Mouse (Mus musculus): ENCODE results near the gene Arhgap35. TPM values are rescaled to one million over a fixed set of nuclear protein-coding genes. Genes with fewer than 3 reads are reported as not detected.

Gene Arhgap35
- polyA plus RNA-seq, 1 experiment from 2014 or later, result 40.8 TPM

DNA sequence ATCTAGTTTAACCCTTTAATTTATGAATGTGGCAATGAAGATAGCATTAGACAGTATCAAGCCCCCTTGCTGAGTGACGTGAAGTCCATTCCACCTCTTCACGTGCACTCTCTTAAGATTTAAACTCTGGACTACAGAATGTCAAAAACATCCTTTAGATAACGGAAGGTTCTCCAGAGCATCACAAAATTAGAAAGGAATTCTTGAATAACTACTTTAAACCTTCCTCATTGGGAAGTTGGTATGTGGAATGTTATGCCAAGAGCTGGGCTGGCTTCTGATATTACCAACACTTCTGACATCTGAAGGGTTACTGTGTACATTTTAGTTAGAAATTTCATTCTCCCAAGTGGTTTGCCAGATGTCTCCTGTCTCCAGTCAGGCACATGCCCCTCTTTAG, 60.6 kb downstream of the Arhgap35 start:
- Histone ChIP-seq H3K9me3 (no peaks in the 10 kb centered on the region), H3K9ac (no peak overlapping the region), H3K27ac (no peak overlapping the region), H3K4me2 (no peak overlapping the region), H3K4me3 (replicated peaks) (no peak overlapping the region), H3K36me3 (replicated peaks) (0 out of 2 replicates have a peak, but pooled peaks cover 2% of the 10 kb centered on the region), H3K27me3 (no peaks in the 10 kb centered on the region), H3K4me1 (peaks cover 20% of the 10 kb centered on the region)
- WGBS, result 88% methylated on average over 3 of the region's 3 CpGs
- ATAC-seq (ENCODE audit: low FRiP score), result no peak

DNA sequence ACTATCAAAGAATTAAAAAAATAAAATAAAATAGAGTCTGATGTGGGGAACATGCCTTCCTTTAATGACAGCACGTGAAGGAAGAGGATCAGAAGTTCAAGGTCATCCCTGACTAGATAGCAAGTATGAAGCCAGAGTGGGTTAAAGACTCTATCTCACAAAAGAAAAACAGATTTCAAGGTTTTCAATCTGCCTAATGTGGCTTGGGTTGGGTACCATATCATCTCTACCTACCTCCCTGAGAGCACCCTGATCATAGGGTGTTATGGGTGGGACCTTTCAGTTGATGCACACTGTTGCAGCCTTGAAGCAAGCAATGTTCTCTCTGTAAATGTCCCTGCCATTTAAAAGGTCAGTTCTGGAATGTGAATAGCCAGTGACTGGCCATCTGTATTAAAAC, 63.2 kb downstream of the Arhgap35 start:
- H3K4me3 ChIP-seq (replicated peaks), result no peak overlapping the region
- H3K27ac ChIP-seq, result no peak overlapping the region
- no peaks in the 10 kb centered on the region for H3K9me3 ChIP-seq
- no peak overlapping the region for H3K9ac ChIP-seq
- peaks cover 13% of the 10 kb centered on the region for H3K36me3 ChIP-seq (replicated peaks)
- H3K4me2 ChIP-seq, result no peak overlapping the region
- 97% methylated on average over 1 of the region's 1 CpGs for WGBS
- H3K4me1 ChIP-seq, result no peaks in the 10 kb centered on the region
- no peaks in the 10 kb centered on the region for H3K27me3 ChIP-seq
- ATAC-seq (ENCODE audit: low FRiP score), result no peak

DNA sequence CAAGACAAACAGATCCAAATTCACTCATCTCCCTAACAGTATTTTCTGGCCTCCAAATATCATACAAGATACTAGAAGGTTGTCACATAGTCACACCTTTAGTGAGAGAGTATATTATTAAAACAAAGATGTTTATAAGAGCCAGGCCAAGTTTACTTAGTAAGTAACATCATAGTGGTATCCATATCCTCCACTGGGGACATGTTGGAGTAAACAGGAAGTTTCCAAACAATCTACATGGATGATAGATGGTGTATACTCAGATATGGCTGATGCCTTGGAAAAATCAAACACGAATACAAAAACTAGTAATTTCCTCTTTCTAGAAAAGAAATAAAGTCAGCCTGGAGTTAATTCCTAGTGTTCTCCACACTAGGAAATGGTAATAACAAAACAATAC, 65.5 kb downstream of the Arhgap35 start:
- Histone ChIP-seq H3K4me2 (no peak overlapping the region), H3K36me3 (replicated peaks) (peaks cover 32% of the 10 kb centered on the region), H3K27ac (no peak overlapping the region), H3K9ac (no peak overlapping the region), H3K4me3 (replicated peaks) (no peak overlapping the region), H3K9me3 (no peaks in the 10 kb centered on the region), H3K4me1 (no peaks in the 10 kb centered on the region), H3K27me3 (no peaks in the 10 kb centered on the region)
- no peak for ATAC-seq (ENCODE audit: low FRiP score)
- WGBS, result 89% methylated on average over 1 of the region's 1 CpGs

DNA sequence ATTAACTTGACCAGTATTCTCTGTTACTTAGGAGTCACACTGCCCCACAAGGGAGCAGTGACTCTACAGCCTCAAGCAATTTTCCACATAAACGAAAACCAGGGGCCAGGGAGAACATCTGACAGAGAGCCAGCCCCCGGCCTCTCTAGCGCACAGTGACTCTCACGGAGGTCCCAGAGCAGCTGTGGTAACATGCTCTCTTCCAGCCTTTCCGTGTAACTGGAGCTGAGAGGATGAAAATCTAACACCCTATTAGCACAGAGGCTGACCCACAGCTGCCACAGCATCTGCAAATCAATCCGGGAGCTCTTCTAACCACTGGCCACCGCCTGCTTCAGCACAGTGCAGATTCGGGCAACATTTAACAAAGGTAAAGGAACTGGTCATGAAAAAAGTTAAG, 70.0 kb downstream of the Arhgap35 start:
- no peak for ATAC-seq (ENCODE audit: low FRiP score)
- Histone ChIP-seq H3K27ac (no peak overlapping the region), H3K4me2 (no peak overlapping the region), H3K36me3 (replicated peaks) (peaks cover 52% of the 10 kb centered on the region), H3K4me1 (no peaks in the 10 kb centered on the region), H3K27me3 (no peaks in the 10 kb centered on the region), H3K4me3 (replicated peaks) (no peak overlapping the region), H3K9me3 (no peaks in the 10 kb centered on the region), H3K9ac (no peak overlapping the region)
- 78% methylated on average over 8 of the region's 8 CpGs for WGBS

DNA sequence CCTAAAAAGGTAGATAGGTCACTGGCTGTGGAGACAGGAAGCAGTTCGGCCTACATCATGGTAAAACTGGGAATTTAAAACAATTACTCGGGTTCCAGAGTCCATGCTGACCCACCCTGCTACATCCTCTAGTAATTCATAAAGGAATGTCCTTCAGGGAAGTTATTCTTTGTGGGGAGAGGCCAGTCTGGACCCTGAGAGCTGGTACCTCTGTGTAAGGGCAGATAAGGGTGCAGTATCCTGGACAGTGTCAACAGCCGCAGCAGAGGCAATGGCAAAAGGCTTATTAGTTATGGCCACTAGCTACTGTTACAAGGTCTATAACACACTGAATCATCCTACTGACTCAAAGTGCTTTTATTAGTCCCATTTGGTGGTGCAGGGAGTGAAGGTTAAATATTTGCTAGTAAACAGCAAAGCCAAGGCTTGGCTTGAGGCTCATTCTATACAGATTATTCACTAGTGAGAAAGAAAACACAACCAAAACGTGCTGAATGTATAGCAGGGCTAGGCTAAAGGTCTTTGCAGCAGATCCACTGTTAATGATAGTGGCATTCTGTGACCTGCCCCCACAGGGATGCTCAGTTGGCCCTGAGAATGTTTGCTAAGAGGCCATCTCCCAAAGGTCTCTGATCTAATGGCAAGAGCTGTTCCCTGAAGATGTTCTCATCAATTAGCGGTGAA, 77.4 kb downstream of the Arhgap35 start:
- Histone ChIP-seq H3K9me3 (no peaks in the 10 kb centered on the region), H3K36me3 (replicated peaks) (peaks cover 66% of the 10 kb centered on the region), H3K9ac (no peak overlapping the region), H3K27ac (no peak overlapping the region), H3K27me3 (no peaks in the 10 kb centered on the region), H3K4me3 (replicated peaks) (no peak overlapping the region), H3K4me2 (no peak overlapping the region), H3K4me1 (no peaks in the 10 kb centered on the region)
- no peak for ATAC-seq (ENCODE audit: low FRiP score)
- 92% methylated on average over 5 of the region's 5 CpGs for WGBS

DNA sequence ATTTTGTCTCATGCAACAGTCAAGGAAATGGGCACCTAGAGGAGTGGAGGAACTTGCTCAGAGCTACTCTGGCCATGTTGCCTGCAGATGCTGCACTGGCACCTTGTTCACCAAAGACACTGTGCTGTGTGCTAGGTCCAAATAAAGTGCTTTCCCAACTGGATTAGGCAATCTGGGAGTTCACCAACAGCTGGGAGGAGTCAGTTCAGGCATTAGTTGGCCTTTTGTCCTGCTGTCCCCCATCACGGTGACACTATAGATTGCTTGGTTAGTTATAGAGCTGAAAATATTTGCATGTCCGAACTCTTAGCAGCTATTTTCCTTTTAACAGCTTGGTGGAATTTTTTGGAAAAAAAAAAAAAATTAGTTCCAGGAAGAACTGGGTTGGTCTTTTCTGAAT, 88.8 kb downstream of the Arhgap35 start:
- H3K27me3 ChIP-seq, result no peaks in the 10 kb centered on the region
- no peaks in the 10 kb centered on the region for H3K4me1 ChIP-seq
- no peak overlapping the region for H3K27ac ChIP-seq
- H3K9ac ChIP-seq, result no peak overlapping the region
- ATAC-seq (ENCODE audit: low FRiP score), result no peak
- no peak overlapping the region for H3K4me3 ChIP-seq (replicated peaks)
- peaks cover 31% of the 10 kb centered on the region for H3K36me3 ChIP-seq (replicated peaks)
- no peak overlapping the region for H3K4me2 ChIP-seq
- H3K9me3 ChIP-seq, result no peaks in the 10 kb centered on the region
- WGBS, result 91% methylated on average over 2 of the region's 2 CpGs

DNA sequence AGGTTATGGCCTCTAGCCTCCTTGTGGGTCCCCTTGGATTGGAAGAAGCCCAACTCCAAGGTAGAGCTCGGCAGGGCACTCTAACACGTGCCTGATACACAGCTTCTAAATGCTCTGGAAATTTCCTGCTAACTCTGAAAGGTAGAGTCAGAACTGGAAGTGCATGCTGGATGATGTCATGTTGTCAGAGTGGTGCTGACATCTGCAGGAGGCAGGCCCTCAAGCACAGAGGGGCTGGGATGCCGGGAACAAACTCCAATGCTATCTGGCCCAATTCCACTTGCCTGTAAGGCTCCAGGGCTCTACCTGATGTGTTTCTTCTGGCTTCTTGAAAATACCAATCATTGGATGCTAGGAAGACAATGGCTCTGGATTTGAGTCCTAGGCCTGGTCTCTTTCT, 89.3 kb downstream of the Arhgap35 start:
- no peak overlapping the region for H3K4me2 ChIP-seq

DNA sequence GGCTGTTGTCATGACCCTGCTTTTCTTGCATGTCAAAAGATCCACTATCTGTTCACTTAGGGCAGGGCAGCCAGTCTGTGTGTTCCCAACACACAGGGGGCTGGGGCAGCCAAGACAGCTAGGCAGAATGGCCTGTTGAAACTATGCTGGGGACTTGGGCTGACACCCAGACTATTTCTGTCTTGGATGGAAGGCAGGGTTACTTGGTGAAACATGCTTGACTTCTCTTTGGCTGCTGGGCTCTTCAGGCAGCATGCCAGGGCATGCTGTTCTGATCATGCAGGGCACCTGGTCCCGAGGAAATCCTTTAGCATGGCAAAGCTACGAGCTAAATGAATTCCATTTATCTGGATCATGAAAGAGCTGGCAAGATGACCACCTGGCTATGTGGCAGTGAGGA, 90.5 kb downstream of the Arhgap35 start:
- H3K9ac ChIP-seq, result no peak overlapping the region
- H3K36me3 ChIP-seq (replicated peaks), result peaks cover 33% of the 10 kb centered on the region
- no peak overlapping the region for H3K4me2 ChIP-seq
- no peak for ATAC-seq (ENCODE audit: low FRiP score)
- no peaks in the 10 kb centered on the region for H3K4me1 ChIP-seq
- 87% methylated on average over 2 of the region's 2 CpGs for WGBS
- H3K27ac ChIP-seq, result no peak overlapping the region
- no peaks in the 10 kb centered on the region for H3K9me3 ChIP-seq
- no peaks in the 10 kb centered on the region for H3K27me3 ChIP-seq
- H3K4me3 ChIP-seq (replicated peaks), result no peak overlapping the region

More for the DNA sequence above, 89.3 kb downstream of the Arhgap35 start:
- Histone ChIP-seq H3K4me3 (replicated peaks) (no peak overlapping the region), H3K4me1 (no peaks in the 10 kb centered on the region), H3K9me3 (no peaks in the 10 kb centered on the region), H3K36me3 (replicated peaks) (peaks cover 33% of the 10 kb centered on the region), H3K27ac (no peak overlapping the region), H3K27me3 (no peaks in the 10 kb centered on the region), H3K9ac (no peak overlapping the region)
- WGBS, result 92% methylated on average over 3 of the region's 3 CpGs
- no peak for ATAC-seq (ENCODE audit: low FRiP score)

DNA sequence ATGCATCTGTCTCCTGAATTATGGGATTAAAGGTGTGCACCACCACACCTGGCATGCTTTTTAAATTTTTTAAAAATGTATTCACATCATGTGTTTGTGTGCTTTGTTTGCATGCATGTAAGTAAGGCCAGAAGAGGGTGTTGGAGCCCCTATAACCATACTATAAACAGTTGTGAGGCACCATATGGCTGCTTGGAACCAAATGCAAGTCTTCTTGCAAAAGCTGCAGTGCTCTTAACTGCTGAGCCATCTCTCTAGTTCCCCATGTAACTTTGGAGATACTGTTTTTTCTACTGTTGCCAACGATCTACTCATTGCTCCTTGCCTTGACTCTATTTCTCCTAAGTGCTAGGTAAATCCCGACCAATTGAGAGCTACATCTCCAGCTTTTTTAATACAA, 95.5 kb downstream of the Arhgap35 start:
- no peak for ATAC-seq (ENCODE audit: low FRiP score)
- no peaks in the 10 kb centered on the region for H3K4me1 ChIP-seq
- no peak overlapping the region for H3K4me2 ChIP-seq
- no peak overlapping the region for H3K4me3 ChIP-seq (replicated peaks)
- H3K36me3 ChIP-seq (replicated peaks), result peaks cover 28% of the 10 kb centered on the region
- H3K27me3 ChIP-seq, result no peaks in the 10 kb centered on the region
- H3K9me3 ChIP-seq, result no peaks in the 10 kb centered on the region
- no peak overlapping the region for H3K27ac ChIP-seq
- WGBS, result 91% methylated on average over 2 of the region's 2 CpGs
- H3K9ac ChIP-seq, result no peak overlapping the region

DNA sequence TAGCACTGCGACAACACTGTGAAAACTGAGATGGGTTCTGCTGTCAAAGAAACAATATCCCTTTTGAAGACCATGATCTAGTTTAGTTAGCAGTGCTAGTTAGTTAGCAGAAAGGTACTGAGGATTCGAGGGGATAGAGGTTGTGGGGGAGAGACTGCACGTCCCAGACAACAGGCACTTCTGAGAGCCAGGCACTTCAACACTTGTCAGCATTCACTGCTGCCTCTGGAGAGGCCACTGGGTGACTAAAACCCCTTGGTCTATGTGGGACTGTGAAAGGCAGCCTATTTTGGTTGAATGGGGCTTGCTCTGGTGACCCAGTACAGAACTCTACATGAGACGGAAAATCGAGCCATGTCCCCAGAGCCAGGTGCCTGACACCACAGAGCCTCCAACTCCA, 97.6 kb downstream of the Arhgap35 start:
- Histone ChIP-seq H3K9ac (no peak overlapping the region), H3K27me3 (no peaks in the 10 kb centered on the region), H3K9me3 (no peaks in the 10 kb centered on the region), H3K4me1 (no peaks in the 10 kb centered on the region), H3K4me2 (no peak overlapping the region), H3K36me3 (replicated peaks) (peaks cover 27% of the 10 kb centered on the region), H3K27ac (no peak overlapping the region), H3K4me3 (replicated peaks) (no peak overlapping the region)
- 86% methylated on average over 5 of the region's 5 CpGs for WGBS
- ATAC-seq (ENCODE audit: low FRiP score), result no peak

DNA sequence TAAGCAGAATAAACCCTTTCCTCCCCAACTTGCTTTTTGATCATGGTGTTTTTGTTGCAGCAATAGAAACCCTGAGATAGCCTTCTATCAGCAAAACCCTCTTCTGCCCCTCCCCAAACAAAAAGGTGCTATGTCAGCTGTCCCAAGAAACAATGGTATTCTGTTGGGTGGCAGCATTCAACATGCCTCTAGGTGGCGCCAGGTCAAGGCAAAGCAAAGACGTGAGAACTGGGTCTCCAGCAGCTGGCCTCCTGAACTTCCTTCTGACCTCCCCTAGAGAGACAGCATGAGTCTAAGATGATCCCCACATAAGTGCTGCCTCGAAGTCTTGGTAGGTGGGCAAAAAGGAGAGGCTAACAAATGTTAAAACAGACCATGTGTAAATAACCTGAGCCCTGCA, 107.5 kb downstream of the Arhgap35 start:
- Histone ChIP-seq H3K4me2 (no peak overlapping the region), H3K9me3 (no peaks in the 10 kb centered on the region), H3K36me3 (replicated peaks) (peaks cover 80% of the 10 kb centered on the region), H3K4me1 (no peaks in the 10 kb centered on the region), H3K9ac (no peak overlapping the region), H3K27me3 (no peaks in the 10 kb centered on the region), H3K27ac (no peak overlapping the region), H3K4me3 (replicated peaks) (no peak overlapping the region)
- no peak for ATAC-seq (ENCODE audit: low FRiP score)
- WGBS, result 25% methylated on average over 3 of the region's 3 CpGs

DNA sequence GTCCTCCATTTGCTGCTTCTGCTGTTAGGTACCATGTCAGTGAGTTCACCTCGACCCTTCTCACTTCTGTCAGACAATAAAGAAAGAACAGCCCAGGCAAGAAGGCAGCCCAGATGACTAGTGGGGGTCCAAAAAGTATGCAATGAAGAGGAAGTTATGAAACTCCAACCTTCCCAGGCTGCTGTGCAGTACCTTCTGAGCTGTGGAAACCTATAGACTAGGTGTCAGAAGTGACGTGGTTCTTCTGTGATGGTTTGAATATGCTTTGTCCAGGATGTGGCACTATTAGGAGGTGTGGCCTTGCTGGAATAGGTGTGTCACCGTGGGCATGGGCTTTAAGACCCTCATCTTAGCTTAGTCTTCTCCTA, 109.6 kb downstream of the Arhgap35 start:
- H3K27me3 ChIP-seq, result no peaks in the 10 kb centered on the region
- peaks cover 75% of the 10 kb centered on the region for H3K36me3 ChIP-seq (replicated peaks)
- H3K4me1 ChIP-seq, result no peaks in the 10 kb centered on the region
- H3K9me3 ChIP-seq, result no peaks in the 10 kb centered on the region
- no peak for ATAC-seq (ENCODE audit: low FRiP score)
- H3K9ac ChIP-seq, result no peak overlapping the region
- 85% methylated on average over 3 of the region's 3 CpGs for WGBS
- H3K27ac ChIP-seq, result no peak overlapping the region
- no peak overlapping the region for H3K4me3 ChIP-seq (replicated peaks)
- no peak overlapping the region for H3K4me2 ChIP-seq

DNA sequence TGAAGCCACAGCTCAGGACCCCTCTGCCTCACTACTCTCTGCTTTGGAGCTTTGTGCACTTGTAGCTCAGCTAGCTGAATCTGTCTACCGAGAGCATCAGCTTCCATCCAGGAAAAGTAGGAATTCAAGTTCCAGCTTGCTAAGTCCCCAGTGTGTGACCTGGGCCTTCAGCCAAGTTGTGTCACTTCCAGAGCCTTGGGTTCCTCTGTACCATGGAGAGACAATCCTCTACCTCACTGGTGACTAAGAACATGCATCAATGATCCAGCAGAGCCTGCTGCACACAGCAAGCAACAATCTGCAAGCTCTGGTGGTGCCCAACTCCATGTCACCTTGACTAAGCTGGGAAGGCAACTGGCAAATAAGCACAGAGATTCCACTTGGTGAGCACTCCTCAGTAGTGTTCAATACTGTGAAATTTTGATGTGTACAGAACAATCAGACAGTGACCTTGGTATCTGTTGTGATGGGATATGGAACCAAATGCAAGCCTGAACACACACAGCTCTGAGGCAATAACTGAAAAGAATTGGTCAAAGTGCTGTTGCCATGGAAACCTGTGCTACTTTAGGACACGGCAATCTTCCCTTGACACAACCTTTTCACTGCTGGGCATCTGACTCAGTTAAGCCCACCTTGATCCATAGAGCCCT, 110.1 kb downstream of the Arhgap35 start:
- H3K9ac ChIP-seq, result no peak overlapping the region
- H3K27me3 ChIP-seq, result no peaks in the 10 kb centered on the region
- H3K36me3 ChIP-seq (replicated peaks), result peaks cover 73% of the 10 kb centered on the region
- H3K4me3 ChIP-seq (replicated peaks), result no peak overlapping the region
- no peak overlapping the region for H3K27ac ChIP-seq
- no peaks in the 10 kb centered on the region for H3K4me1 ChIP-seq
- no peaks in the 10 kb centered on the region for H3K9me3 ChIP-seq
- WGBS, result 80% methylated on average over 2 of the region's 2 CpGs
- ATAC-seq (ENCODE audit: low FRiP score), result no peak
- no peak overlapping the region for H3K4me2 ChIP-seq

Data from forebrain, embryonic 12.5 days (tissue).